Mouse (Mus musculus) stomach, embryonic 14.5 days (tissue): Measurements from ENCODE around the gene Adamts17. TPM values are rescaled to one million over a fixed set of nuclear protein-coding genes. Genes with fewer than 3 reads are reported as not detected.

Experiments used
- ATAC-seq: fragments of 200-750 bp; cut with Nextera tagmentation; 2 replicates; pipeline ENCODE4 v1.8.0; 2017; ENCODE audit warnings: low read depth, moderate TSS enrichment; ENCODE audit not compliant: insufficient number of reproducible peaks, insufficient read depth, low FRiP score
- H3K27ac ChIP-seq: fragments of 300-500 bp; sonication (generic); 2 replicates; pipeline ENCODE4 v1.5.1; 2014; ENCODE audit warnings: mild to moderate bottlenecking, low read length, moderate library complexity, mixed read lengths
- H3K27me3 ChIP-seq: fragments of 300-500 bp; sonication (generic); 2 replicates; pipeline ENCODE4 v1.6.1; 2014; ENCODE audit warnings: low read length, control low read depth, mixed read lengths; ENCODE audit not compliant: control insufficient read depth, insufficient read depth
- H3K36me3 ChIP-seq: fragments of 300-500 bp; sonication (generic); 2 replicates; pipeline ENCODE4 v1.6.1; 2014; ENCODE audit warnings: mild to moderate bottlenecking, control low read depth, low read length, moderate library complexity, mixed read lengths; ENCODE audit not compliant: control insufficient read depth, insufficient read depth
- H3K4me1 ChIP-seq: fragments of 300-500 bp; sonication (generic); 2 replicates; pipeline ENCODE4 v1.6.1; 2014; ENCODE audit warnings: low read length, control low read depth, mixed read lengths; ENCODE audit not compliant: control insufficient read depth, insufficient read depth
- H3K4me2 ChIP-seq: fragments of 300-500 bp; sonication (generic); replicated peaks from 2 replicates; pipeline ENCODE4 v1.6.1; 2014; ENCODE audit warnings: low read depth, low read length, control low read depth
- H3K4me3 ChIP-seq: fragments of 300-500 bp; sonication (generic); 2 replicates; pipeline ENCODE4 v1.5.1; 2014; ENCODE audit warnings: low read depth, low read length, control low read depth
- H3K9ac ChIP-seq: fragments of 300-500 bp; sonication (generic); replicated peaks from 2 replicates; pipeline ENCODE4 v1.6.1; 2014; ENCODE audit warnings: low read depth, mild to moderate bottlenecking, control low read depth, low read length, moderate library complexity, mixed read lengths
- H3K9me3 ChIP-seq: fragments of 300-500 bp; sonication (generic); 2 replicates; pipeline ENCODE4 v1.6.1; 2016; ENCODE audit warnings: low read depth, low read length, control low read depth; ENCODE audit not compliant: control insufficient read depth
- WGBS: fragments of 180-500 bp; shearing (Covaris S2); extraction: QIAGEN DNeasy Blood & Tissue Kit; methylation state at CpG from one replicate; pipeline ENCODE4 v1.1.7; 2014; 5-methylcytosine and 5-hydroxymethylcytosine counted together
- polyA plus RNA-seq: library from polyadenylated mRNA; unstranded; fragments of >200 nt; fragmentation: Nextera tagmentation; extraction: Ambion mirVana; gene quantifications from 2 replicates; pipeline ENCODE4 v1.2.1, GENCODE M21; 2014

The Adamts17 gene
- polyA plus RNA-seq, 1 experiment from 2014 or later, result 7.8 TPM

- ATAC-seq, result peak; percentile 60; the same call in 1 of the 2 replicates
- Histone ChIP-seq H3K4me3 (no peak overlapping the region), H3K4me1 (peaks cover 26% of the 10 kb centered on the region), H3K9me3 (no peaks in the 10 kb centered on the region), H3K27me3 (no peaks in the 10 kb centered on the region), H3K9ac (no peak overlapping the region), H3K36me3 (no peaks in the 10 kb centered on the region), H3K27ac (peak overlapping the region; percentile 84), H3K4me2 (no peak overlapping the region)
- WGBS, result 55% methylated on average over 14 of the region's 14 CpGs
Observed at GRCm38 (mm10) chr7:66871940-66872511, 32.5 kb downstream of the Adamts17 start.

- 82% methylated on average over 2 of the region's 2 CpGs for WGBS
- ATAC-seq, result no peak
- H3K27me3 ChIP-seq, result no peaks in the 10 kb centered on the region
- peaks cover 17% of the 10 kb centered on the region for H3K4me1 ChIP-seq
- H3K4me3 ChIP-seq, result no peak overlapping the region
- no peak overlapping the region for H3K4me2 ChIP-seq
- no peaks in the 10 kb centered on the region for H3K36me3 ChIP-seq
- no peaks in the 10 kb centered on the region for H3K9me3 ChIP-seq
- no peak overlapping the region for H3K9ac ChIP-seq
- no peak overlapping the region for H3K27ac ChIP-seq
Observed at GRCm38 (mm10) chr7:66873235-66873634, 33.7 kb downstream of the Adamts17 start.

GRCm38 (mm10) chr7:66891431-66891830, 51.9 kb downstream of the Adamts17 start:
- H3K9ac ChIP-seq, result no peak overlapping the region
- WGBS, result 62% methylated on average over 2 of the region's 2 CpGs
- 0 out of 2 replicates have a peak, but pooled peaks cover 4% of the 10 kb centered on the region for H3K4me1 ChIP-seq
- no peaks in the 10 kb centered on the region for H3K36me3 ChIP-seq
- H3K27me3 ChIP-seq, result no peaks in the 10 kb centered on the region
- H3K27ac ChIP-seq, result peak overlapping the region; percentile 28; the same call in 1 of the 2 replicates
- no peak overlapping the region for H3K4me3 ChIP-seq
- no peaks in the 10 kb centered on the region for H3K9me3 ChIP-seq
- no peak overlapping the region for H3K4me2 ChIP-seq
- no peak for ATAC-seq

GRCm38 (mm10) chr7:66892096-66892495, 52.6 kb downstream of the Adamts17 start:
- no peaks in the 10 kb centered on the region for H3K9me3 ChIP-seq
- no peak overlapping the region for H3K4me2 ChIP-seq
- H3K36me3 ChIP-seq, result no peaks in the 10 kb centered on the region
- no peak for ATAC-seq
- no peaks in the 10 kb centered on the region for H3K27me3 ChIP-seq
- no peak overlapping the region for H3K4me3 ChIP-seq
- 0 out of 2 replicates have a peak, but pooled peaks cover 4% of the 10 kb centered on the region for H3K4me1 ChIP-seq
- H3K27ac ChIP-seq, result no peak overlapping the region; the same call in 1 of the 2 replicates
- H3K9ac ChIP-seq, result no peak overlapping the region
- WGBS, result 74% methylated on average over 4 of the region's 4 CpGs

GRCm38 (mm10) chr7:66902376-66902775, 62.8 kb downstream of the Adamts17 start:
- WGBS, result 80% methylated on average over 7 of the region's 7 CpGs
- no peaks in the 10 kb centered on the region for H3K27me3 ChIP-seq
- no peak for ATAC-seq

DNA sequence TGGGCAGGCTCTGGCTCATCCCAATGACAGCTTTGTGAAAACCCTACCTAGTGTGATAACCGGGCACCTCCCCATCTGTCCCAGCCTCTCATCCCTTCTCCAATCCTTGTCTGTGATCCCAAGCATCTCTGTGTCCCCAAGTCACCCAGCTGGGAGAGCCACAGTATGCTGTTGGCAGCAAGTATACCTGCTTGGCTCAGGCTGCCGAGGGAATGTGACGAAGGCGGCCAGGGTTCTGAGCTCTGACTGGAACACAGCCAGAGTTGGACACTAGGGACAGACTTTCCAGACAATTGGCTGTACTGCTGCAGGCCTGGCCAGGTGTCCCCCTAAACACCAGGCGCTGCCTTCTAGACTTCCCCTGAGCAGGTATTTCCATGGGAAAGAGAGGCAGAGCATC, 63.5 kb downstream of the Adamts17 start:
- no peak overlapping the region for H3K4me2 ChIP-seq
- no peaks in the 10 kb centered on the region for H3K4me1 ChIP-seq
- no peak overlapping the region for H3K4me3 ChIP-seq
- no peaks in the 10 kb centered on the region for H3K27me3 ChIP-seq
- H3K27ac ChIP-seq, result no peak overlapping the region
- no peaks in the 10 kb centered on the region for H3K9me3 ChIP-seq
- ATAC-seq, result no peak
- 81% methylated on average over 5 of the region's 5 CpGs for WGBS
- no peak overlapping the region for H3K9ac ChIP-seq
- no peaks in the 10 kb centered on the region for H3K36me3 ChIP-seq

More at GRCm38 (mm10) chr7:66902376-66902775, 62.8 kb downstream of the Adamts17 start:
- Histone ChIP-seq H3K27ac (no peak overlapping the region), H3K9me3 (no peaks in the 10 kb centered on the region), H3K4me3 (no peak overlapping the region), H3K36me3 (no peaks in the 10 kb centered on the region), H3K4me2 (no peak overlapping the region), H3K4me1 (no peaks in the 10 kb centered on the region), H3K9ac (no peak overlapping the region)

DNA sequence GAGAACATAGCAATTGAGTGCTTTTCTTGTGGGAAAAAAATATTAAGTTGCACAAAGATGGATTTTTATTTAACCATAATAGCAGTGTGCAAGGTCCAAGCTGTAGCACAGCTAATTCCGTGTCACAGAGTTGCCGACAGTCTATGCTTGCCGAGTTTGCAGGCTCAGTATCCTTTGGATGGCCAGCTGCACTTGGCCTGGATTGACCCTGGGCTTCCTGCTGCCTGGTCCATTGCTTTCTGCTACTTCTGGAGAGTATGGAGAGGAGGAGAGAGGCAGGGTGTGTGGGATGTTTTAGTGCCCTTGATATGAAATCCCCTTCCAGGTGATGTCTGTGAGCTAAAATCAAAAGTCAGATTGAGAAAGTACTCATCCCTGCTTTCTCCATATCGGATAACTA, 66.4 kb downstream of the Adamts17 start:
- WGBS, result 70% methylated on average over 4 of the region's 4 CpGs
- H3K27me3 ChIP-seq, result no peaks in the 10 kb centered on the region
- no peak overlapping the region for H3K9ac ChIP-seq
- no peak overlapping the region for H3K4me3 ChIP-seq
- no peaks in the 10 kb centered on the region for H3K9me3 ChIP-seq
- no peaks in the 10 kb centered on the region for H3K36me3 ChIP-seq
- H3K27ac ChIP-seq, result no peak overlapping the region
- no peak for ATAC-seq
- H3K4me1 ChIP-seq, result no peaks in the 10 kb centered on the region
- H3K4me2 ChIP-seq, result no peak overlapping the region

- Histone ChIP-seq H3K27ac (peak overlapping the region; percentile 39; the same call in 1 of the 2 replicates), H3K4me3 (no peak overlapping the region), H3K27me3 (no peaks in the 10 kb centered on the region), H3K36me3 (no peaks in the 10 kb centered on the region), H3K9ac (no peak overlapping the region), H3K9me3 (no peaks in the 10 kb centered on the region), H3K4me2 (no peak overlapping the region), H3K4me1 (peaks cover 5% of the 10 kb centered on the region; the same call in 1 of the 2 replicates)
- WGBS, result 47% methylated on average over 5 of the region's 5 CpGs
- peak; percentile 69 for ATAC-seq
Observed at GRCm38 (mm10) chr7:66912866-66913265, 73.3 kb downstream of the Adamts17 start.

GRCm38 (mm10) chr7:66923595-66923994, 84.1 kb downstream of the Adamts17 start:
- WGBS, result 95% methylated on average over 3 of the region's 3 CpGs
- Histone ChIP-seq H3K9me3 (no peaks in the 10 kb centered on the region), H3K4me2 (no peak overlapping the region), H3K36me3 (no peaks in the 10 kb centered on the region), H3K4me3 (no peak overlapping the region), H3K27me3 (no peaks in the 10 kb centered on the region), H3K9ac (no peak overlapping the region), H3K27ac (no peak overlapping the region), H3K4me1 (peaks cover under 1% of the 10 kb centered on the region; the same call in 1 of the 2 replicates)
- ATAC-seq, result no peak
